Mouse (Mus musculus): ENCODE data around the gene Bicc1. TPM values are rescaled to one million over a fixed set of nuclear protein-coding genes. Genes with fewer than 3 reads are reported as not detected.

The Bicc1 gene
- polyA plus RNA-seq, 1 experiment from 2014 or later: 6.4 TPM

DNA sequence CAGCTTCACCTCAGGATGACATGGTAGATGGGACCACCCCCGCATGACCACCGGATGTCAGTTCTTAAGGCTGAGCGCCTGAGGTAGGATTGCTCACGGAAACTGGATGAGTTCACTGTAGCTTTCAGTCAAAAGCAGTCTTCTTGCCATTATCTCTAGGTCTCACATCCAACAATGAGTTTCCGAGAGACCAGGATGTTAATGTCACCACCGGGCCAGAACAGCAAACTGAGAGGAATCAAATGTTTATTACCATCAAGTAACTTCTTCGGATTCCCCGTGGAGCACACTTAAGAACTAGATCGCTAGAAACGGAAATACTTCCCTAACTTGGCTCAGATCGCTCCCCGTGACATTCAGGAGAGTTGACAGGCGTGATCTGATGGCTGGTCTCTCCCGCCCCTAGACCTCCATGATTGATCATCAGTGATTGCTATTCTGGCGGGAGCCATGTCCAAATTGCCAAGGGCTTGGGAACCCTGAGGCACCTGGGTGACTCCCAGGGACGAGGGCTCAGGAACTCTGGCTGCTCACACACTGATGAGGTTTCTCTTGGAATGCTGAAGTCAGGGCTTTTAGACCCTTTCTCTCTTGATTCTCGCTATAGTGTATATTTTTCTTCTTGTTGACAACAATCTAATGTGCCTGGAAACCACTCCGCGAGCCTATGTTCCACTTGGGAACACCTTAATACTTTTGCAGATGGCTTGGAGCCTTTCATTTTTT, 149.6 kb downstream of the Bicc1 start:
- H3K4me2 ChIP-seq (replicated peaks; ENCODE audit: low read depth): no peak overlapping the region
- no peaks in the 10 kb centered on the region for H3K9me3 ChIP-seq (ENCODE audit: control insufficient read depth)
- H3K9ac ChIP-seq (ENCODE audit: low read depth, low read length): no peak overlapping the region
- ATAC-seq: no peak
- no peaks in the 10 kb centered on the region for H3K36me3 ChIP-seq (ENCODE audit: control insufficient read depth, insufficient read depth)
- no peak for TF ChIP-seq CTCF (IDR thresholded peaks at IDR 0.05; ENCODE audit: low read depth)
- no peaks in the 10 kb centered on the region for H3K27me3 ChIP-seq (replicated peaks; ENCODE audit: control insufficient read depth, insufficient read depth, low read length)
- 87% methylated on average over 19 of the region's 19 CpGs for WGBS
- H3K27ac ChIP-seq (ENCODE audit: low read depth, low read length): no peak overlapping the region
- no peak overlapping the region for H3K4me3 ChIP-seq (ENCODE audit: low read depth, low read length)
- H3K4me1 ChIP-seq (replicated peaks; ENCODE audit: control insufficient read depth, insufficient read depth, low read length): no peaks in the 10 kb centered on the region

GRCm38 (mm10) chr10:71008721-71009120, 150.8 kb downstream of the Bicc1 start:
- 86% methylated on average over 11 of the region's 11 CpGs for WGBS
- Histone ChIP-seq H3K36me3 (ENCODE audit: control insufficient read depth, insufficient read depth) (no peaks in the 10 kb centered on the region), H3K9ac (ENCODE audit: low read depth, low read length) (no peak overlapping the region), H3K4me1 (replicated peaks; ENCODE audit: control insufficient read depth, insufficient read depth, low read length) (no peaks in the 10 kb centered on the region), H3K27ac (ENCODE audit: low read depth, low read length) (no peak overlapping the region), H3K4me2 (replicated peaks; ENCODE audit: low read depth) (no peak overlapping the region), H3K4me3 (ENCODE audit: low read depth, low read length) (no peak overlapping the region), H3K27me3 (replicated peaks; ENCODE audit: control insufficient read depth, insufficient read depth, low read length) (no peaks in the 10 kb centered on the region), H3K9me3 (ENCODE audit: control insufficient read depth) (no peaks in the 10 kb centered on the region)
- TF ChIP-seq CTCF (IDR thresholded peaks at IDR 0.05; ENCODE audit: low read depth): no peak
- no peak for ATAC-seq

GRCm38 (mm10) chr10:71007956-71008355, 151.5 kb downstream of the Bicc1 start:
- H3K4me3 ChIP-seq (ENCODE audit: low read depth, low read length): no peak overlapping the region
- WGBS: 68% methylated on average over 9 of the region's 9 CpGs
- no peak overlapping the region for H3K4me2 ChIP-seq (replicated peaks; ENCODE audit: low read depth)
- no peak overlapping the region for H3K27ac ChIP-seq (ENCODE audit: low read depth, low read length)
- H3K4me1 ChIP-seq (replicated peaks; ENCODE audit: control insufficient read depth, insufficient read depth, low read length): no peaks in the 10 kb centered on the region
- TF ChIP-seq CTCF (IDR thresholded peaks at IDR 0.05; ENCODE audit: low read depth): no peak
- H3K36me3 ChIP-seq (ENCODE audit: control insufficient read depth, insufficient read depth): no peaks in the 10 kb centered on the region
- H3K9ac ChIP-seq (ENCODE audit: low read depth, low read length): no peak overlapping the region
- H3K27me3 ChIP-seq (replicated peaks; ENCODE audit: control insufficient read depth, insufficient read depth, low read length): no peaks in the 10 kb centered on the region
- no peak for ATAC-seq
- H3K9me3 ChIP-seq (ENCODE audit: control insufficient read depth): no peaks in the 10 kb centered on the region

DNA sequence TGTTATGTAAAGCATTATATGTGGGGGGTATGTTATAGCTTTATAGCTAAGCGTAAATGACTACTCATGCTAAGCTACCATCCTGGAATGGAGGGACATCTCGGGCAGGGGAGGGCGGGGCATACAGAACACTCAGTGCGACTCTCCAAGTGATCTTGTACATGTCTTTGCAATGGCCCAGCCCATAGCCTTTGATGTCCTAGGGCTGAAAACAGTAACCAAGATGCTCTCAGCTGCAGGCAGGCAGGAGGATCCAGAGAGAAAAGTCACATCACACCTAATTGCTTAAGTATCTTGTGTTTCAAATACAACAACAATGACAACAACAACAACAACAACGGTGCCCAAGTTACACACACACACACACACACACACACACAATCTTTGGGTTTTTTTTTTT, 152.0 kb downstream of the Bicc1 start:
- Histone ChIP-seq H3K27me3 (replicated peaks; ENCODE audit: control insufficient read depth, insufficient read depth, low read length) (no peaks in the 10 kb centered on the region), H3K9me3 (ENCODE audit: control insufficient read depth) (no peaks in the 10 kb centered on the region), H3K9ac (ENCODE audit: low read depth, low read length) (no peak overlapping the region), H3K4me2 (replicated peaks; ENCODE audit: low read depth) (no peak overlapping the region), H3K4me3 (ENCODE audit: low read depth, low read length) (no peak overlapping the region), H3K36me3 (ENCODE audit: control insufficient read depth, insufficient read depth) (no peaks in the 10 kb centered on the region), H3K27ac (ENCODE audit: low read depth, low read length) (no peak overlapping the region), H3K4me1 (replicated peaks; ENCODE audit: control insufficient read depth, insufficient read depth, low read length) (no peaks in the 10 kb centered on the region)
- WGBS: 83% methylated on average over 5 of the region's 5 CpGs
- TF ChIP-seq CTCF (IDR thresholded peaks at IDR 0.05; ENCODE audit: low read depth): no peak
- ATAC-seq: no peak

- Histone ChIP-seq H3K4me1 (replicated peaks; ENCODE audit: control insufficient read depth, insufficient read depth, low read length) (no peaks in the 10 kb centered on the region), H3K27me3 (replicated peaks; ENCODE audit: control insufficient read depth, insufficient read depth, low read length) (no peaks in the 10 kb centered on the region), H3K9ac (ENCODE audit: low read depth, low read length) (no peak overlapping the region), H3K4me2 (replicated peaks; ENCODE audit: low read depth) (no peak overlapping the region), H3K36me3 (ENCODE audit: control insufficient read depth, insufficient read depth) (no peaks in the 10 kb centered on the region), H3K27ac (ENCODE audit: low read depth, low read length) (no peak overlapping the region), H3K4me3 (ENCODE audit: low read depth, low read length) (no peak overlapping the region), H3K9me3 (ENCODE audit: control insufficient read depth) (no peaks in the 10 kb centered on the region)
- no peak for ATAC-seq
- no peak for TF ChIP-seq CTCF (IDR thresholded peaks at IDR 0.05; ENCODE audit: low read depth)
- WGBS: 91% methylated on average over 3 of the region's 3 CpGs
These were observed 152.5 kb downstream of the Bicc1 start for GRCm38 (mm10) chr10:71007001-71007400.

DNA sequence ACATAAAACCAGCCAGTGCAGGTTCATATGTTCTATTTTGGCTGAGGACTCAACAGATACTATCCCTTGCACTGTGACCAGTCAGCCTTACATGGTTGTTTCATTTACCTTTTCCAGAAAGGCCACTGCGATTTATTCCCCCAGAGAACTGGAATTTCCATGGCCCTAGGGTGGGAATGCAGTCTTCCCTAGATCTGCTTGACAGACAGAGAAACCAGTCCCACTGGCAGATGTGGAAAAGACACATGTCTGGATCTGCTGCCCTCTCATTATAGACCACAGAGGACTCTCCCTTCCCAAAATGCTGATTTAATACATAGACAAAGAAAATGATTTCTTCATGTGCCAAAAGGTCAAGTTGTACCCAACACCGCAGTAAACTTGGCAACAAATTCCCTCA, 156.6 kb downstream of the Bicc1 start:
- Histone ChIP-seq H3K27me3 (replicated peaks; ENCODE audit: control insufficient read depth, insufficient read depth, low read length) (no peaks in the 10 kb centered on the region), H3K27ac (ENCODE audit: low read depth, low read length) (no peak overlapping the region), H3K9me3 (ENCODE audit: control insufficient read depth) (no peaks in the 10 kb centered on the region), H3K4me1 (replicated peaks; ENCODE audit: control insufficient read depth, insufficient read depth, low read length) (no peaks in the 10 kb centered on the region), H3K36me3 (ENCODE audit: control insufficient read depth, insufficient read depth) (no peaks in the 10 kb centered on the region), H3K4me2 (replicated peaks; ENCODE audit: low read depth) (no peak overlapping the region), H3K4me3 (ENCODE audit: low read depth, low read length) (no peak overlapping the region), H3K9ac (ENCODE audit: low read depth, low read length) (no peak overlapping the region)
- WGBS: 91% methylated on average over 2 of the region's 2 CpGs
- no peak for ATAC-seq
- no peak for TF ChIP-seq CTCF (IDR thresholded peaks at IDR 0.05; ENCODE audit: low read depth)

Data from intestine, postnatal 0 days (tissue).